Mouse (Mus musculus): ENCODE results near the gene Smg6. TPM values are rescaled to one million over a fixed set of nuclear protein-coding genes. Genes with fewer than 3 reads are reported as not detected.

Gene Smg6
- polyA plus RNA-seq, 1 experiment from 2014 or later = 11.3 TPM

GRCm38 (mm10) chr11:75183917-75184570 lies 258.4 kb downstream of the Smg6 start:
- ATAC-seq (replicated peaks; ENCODE audit: insufficient number of reproducible peaks, low FRiP score, low TSS enrichment) = no peak
- no peak overlapping the region for H3K9ac ChIP-seq (ENCODE audit: low read depth, low read length)
- no peak overlapping the region for H3K4me2 ChIP-seq
- 85% methylated on average over 2 of the region's 2 CpGs for WGBS (ENCODE audit: insufficient replicate concordance)
- H3K36me3 ChIP-seq (ENCODE audit: control insufficient read depth, insufficient read depth, low read length) = 0 out of 2 replicates have a peak, but pooled peaks cover 2% of the 10 kb centered on the region
- no peaks in the 10 kb centered on the region for H3K27me3 ChIP-seq (ENCODE audit: control insufficient read depth, insufficient read depth, low read length)
- H3K4me3 ChIP-seq (ENCODE audit: low read depth, low read length) = no peak overlapping the region
- H3K9me3 ChIP-seq (replicated peaks; ENCODE audit: control insufficient read depth, low read length) = no peaks in the 10 kb centered on the region
- H3K4me1 ChIP-seq (ENCODE audit: control insufficient read depth, insufficient read depth, low read length) = peaks cover 3% of the 10 kb centered on the region; the same call in 1 of the 2 replicates
- H3K27ac ChIP-seq (ENCODE audit: low read depth, low read length) = no peak overlapping the region

DNA sequence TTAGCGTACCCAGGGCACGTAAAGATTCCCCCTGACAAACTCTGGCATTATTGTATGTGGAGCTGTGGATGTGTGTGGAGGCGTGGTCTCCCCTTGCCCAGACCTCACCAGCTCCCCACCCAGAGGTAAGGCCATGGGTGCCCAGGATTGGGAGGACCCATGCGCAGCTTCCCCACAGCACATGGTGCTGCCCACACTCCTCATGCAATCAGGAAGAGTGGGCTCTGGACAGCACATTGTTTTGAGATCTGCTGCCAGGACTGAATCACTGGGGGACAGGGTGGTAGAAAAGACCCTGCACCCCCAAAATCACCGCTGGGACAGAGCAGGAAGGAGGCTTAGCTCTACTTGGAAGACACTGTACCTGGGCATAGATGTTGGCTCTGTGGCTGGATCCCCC lies 258.9 kb downstream of the Smg6 start:
- H3K27me3 ChIP-seq (ENCODE audit: control insufficient read depth, insufficient read depth, low read length) = no peaks in the 10 kb centered on the region
- H3K4me3 ChIP-seq (ENCODE audit: low read depth, low read length) = no peak overlapping the region
- H3K4me1 ChIP-seq (ENCODE audit: control insufficient read depth, insufficient read depth, low read length) = peaks cover 6% of the 10 kb centered on the region; the same call in 1 of the 2 replicates
- no peak overlapping the region for H3K9ac ChIP-seq (ENCODE audit: low read depth, low read length)
- ATAC-seq (replicated peaks; ENCODE audit: insufficient number of reproducible peaks, low FRiP score, low TSS enrichment) = no peak
- H3K27ac ChIP-seq (ENCODE audit: low read depth, low read length) = no peak overlapping the region
- H3K4me2 ChIP-seq = no peak overlapping the region
- WGBS (ENCODE audit: insufficient replicate concordance) = 90% methylated on average over 5 of the region's 5 CpGs
- no peaks in the 10 kb centered on the region for H3K9me3 ChIP-seq (replicated peaks; ENCODE audit: control insufficient read depth, low read length)
- 0 out of 2 replicates have a peak, but pooled peaks cover 2% of the 10 kb centered on the region for H3K36me3 ChIP-seq (ENCODE audit: control insufficient read depth, insufficient read depth, low read length)

DNA sequence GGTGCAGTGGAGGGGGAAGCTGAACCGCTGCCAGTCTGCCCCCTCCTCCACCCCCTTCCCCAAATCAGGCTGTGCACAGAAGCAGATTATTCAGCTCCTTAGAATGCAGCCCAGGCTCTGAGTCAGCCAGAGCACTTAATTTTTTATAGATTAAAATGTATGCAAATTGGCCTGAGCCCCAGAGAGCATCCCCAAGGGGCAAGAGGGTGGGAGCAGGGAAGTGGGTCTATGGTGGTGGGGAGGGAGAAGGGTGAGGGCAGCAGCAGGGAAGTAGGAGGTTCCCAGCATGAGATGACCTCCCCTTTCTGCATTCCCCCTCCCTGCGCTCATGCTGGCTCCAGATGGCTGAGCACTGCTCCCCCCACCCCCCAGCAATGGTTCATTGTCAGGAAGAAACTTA lies 259.4 kb downstream of the Smg6 start:
- no peak for ATAC-seq (replicated peaks; ENCODE audit: insufficient number of reproducible peaks, low FRiP score, low TSS enrichment)
- H3K27me3 ChIP-seq (ENCODE audit: control insufficient read depth, insufficient read depth, low read length) = no peaks in the 10 kb centered on the region
- no peak overlapping the region for H3K4me3 ChIP-seq (ENCODE audit: low read depth, low read length)
- no peaks in the 10 kb centered on the region for H3K9me3 ChIP-seq (replicated peaks; ENCODE audit: control insufficient read depth, low read length)
- H3K27ac ChIP-seq (ENCODE audit: low read depth, low read length) = no peak overlapping the region
- 60% methylated on average over 2 of the region's 2 CpGs for WGBS (ENCODE audit: insufficient replicate concordance)
- peaks cover 7% of the 10 kb centered on the region; the same call in 1 of the 2 replicates for H3K4me1 ChIP-seq (ENCODE audit: control insufficient read depth, insufficient read depth, low read length)
- H3K4me2 ChIP-seq = no peak overlapping the region
- 0 out of 2 replicates have a peak, but pooled peaks cover 2% of the 10 kb centered on the region for H3K36me3 ChIP-seq (ENCODE audit: control insufficient read depth, insufficient read depth, low read length)
- no peak overlapping the region for H3K9ac ChIP-seq (ENCODE audit: low read depth, low read length)

DNA sequence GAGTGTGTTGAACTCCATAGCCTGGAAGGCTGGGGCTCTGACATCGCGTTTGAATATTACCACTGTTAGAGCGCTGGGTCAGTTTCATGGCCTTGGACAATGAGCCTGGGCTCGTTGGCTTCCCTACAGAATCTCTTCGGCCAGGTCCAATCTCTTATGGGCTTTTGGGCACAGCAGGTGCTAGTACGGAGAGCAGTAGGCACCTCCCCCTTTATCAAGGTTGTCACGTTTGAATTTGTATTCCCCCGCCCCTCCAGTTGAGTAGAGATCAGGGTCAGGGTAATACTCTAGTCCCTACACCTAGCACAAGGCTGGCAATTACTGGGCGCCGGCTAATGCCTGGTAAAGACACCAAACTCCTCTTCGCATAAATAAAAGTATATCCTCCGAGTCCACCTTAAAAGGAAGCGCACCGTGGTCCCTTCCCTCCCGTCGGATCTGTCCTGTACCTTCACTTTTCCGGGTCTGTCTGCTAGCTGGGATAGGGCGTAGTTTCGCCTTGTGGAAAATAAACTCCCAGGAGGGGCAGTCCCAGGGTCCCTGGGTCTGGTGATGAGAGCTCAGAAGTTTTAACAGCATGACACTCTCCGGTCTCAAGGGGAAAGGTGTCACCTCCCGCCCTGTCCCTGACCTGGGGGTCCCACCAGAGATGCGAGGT lies 264.2 kb downstream of the Smg6 start:
- under 1% methylated on average over 22 of the region's 22 CpGs for WGBS (ENCODE audit: insufficient replicate concordance)
- H3K27me3 ChIP-seq (ENCODE audit: control insufficient read depth, insufficient read depth, low read length) = peaks cover 27% of the 10 kb centered on the region
- peak overlapping the region; percentile 82 for H3K9ac ChIP-seq (ENCODE audit: low read depth, low read length)
- peak overlapping the region; percentile 87 for H3K4me2 ChIP-seq
- no peaks in the 10 kb centered on the region for H3K36me3 ChIP-seq (ENCODE audit: control insufficient read depth, insufficient read depth, low read length)
- ATAC-seq (replicated peaks; ENCODE audit: insufficient number of reproducible peaks, low FRiP score, low TSS enrichment) = peak; percentile 24
- H3K4me1 ChIP-seq (ENCODE audit: control insufficient read depth, insufficient read depth, low read length) = peaks cover 29% of the 10 kb centered on the region
- H3K4me3 ChIP-seq (ENCODE audit: low read depth, low read length) = peak overlapping the region; percentile 87
- no peak overlapping the region for H3K27ac ChIP-seq (ENCODE audit: low read depth, low read length)
- H3K9me3 ChIP-seq (replicated peaks; ENCODE audit: control insufficient read depth, low read length) = no peaks in the 10 kb centered on the region

- H3K27me3 ChIP-seq (ENCODE audit: control insufficient read depth, insufficient read depth, low read length) = peaks cover 32% of the 10 kb centered on the region
- peak overlapping the region; percentile 41; the same call in 1 of the 2 replicates for H3K27ac ChIP-seq (ENCODE audit: low read depth, low read length)
- H3K4me3 ChIP-seq (ENCODE audit: low read depth, low read length) = peak overlapping the region; percentile 87
- WGBS (ENCODE audit: insufficient replicate concordance) = under 1% methylated on average over 24 of the region's 24 CpGs
- H3K36me3 ChIP-seq (ENCODE audit: control insufficient read depth, insufficient read depth, low read length) = no peaks in the 10 kb centered on the region
- peak overlapping the region; percentile 87 for H3K4me2 ChIP-seq
- ATAC-seq (replicated peaks; ENCODE audit: insufficient number of reproducible peaks, low FRiP score, low TSS enrichment) = peak; percentile 71
- H3K9me3 ChIP-seq (replicated peaks; ENCODE audit: control insufficient read depth, low read length) = no peaks in the 10 kb centered on the region
- peaks cover 34% of the 10 kb centered on the region for H3K4me1 ChIP-seq (ENCODE audit: control insufficient read depth, insufficient read depth, low read length)
- H3K9ac ChIP-seq (ENCODE audit: low read depth, low read length) = peak overlapping the region; percentile 82
Measured at GRCm38 (mm10) chr11:75190371-75190724, 264.7 kb downstream of the Smg6 start.

GRCm38 (mm10) chr11:75190905-75191441 lies 265.4 kb downstream of the Smg6 start, which contains the start of gene Dph1:
TSS of gene Dph1 (minus strand) at chr11:75191241.
- Histone ChIP-seq H3K9ac (ENCODE audit: low read depth, low read length) (peak within 1 kb of the TSS; percentile 82), H3K27ac (ENCODE audit: low read depth, low read length) (peak within 1 kb of the TSS; percentile 41; the same call in 1 of the 2 replicates), H3K4me1 (ENCODE audit: control insufficient read depth, insufficient read depth, low read length) (peaks cover 36% of the 10 kb centered on the region), H3K27me3 (ENCODE audit: control insufficient read depth, insufficient read depth, low read length) (peaks cover 39% of the 10 kb centered on the region), H3K36me3 (ENCODE audit: control insufficient read depth, insufficient read depth, low read length) (no peaks in the 10 kb centered on the region), H3K4me3 (ENCODE audit: low read depth, low read length) (peak within 1 kb of the TSS; percentile 87), H3K4me2 (peak within 1 kb of the TSS; percentile 87), H3K9me3 (replicated peaks; ENCODE audit: control insufficient read depth, low read length) (no peaks in the 10 kb centered on the region)
- ATAC-seq (replicated peaks; ENCODE audit: insufficient number of reproducible peaks, low FRiP score, low TSS enrichment) = no peak
- 52% methylated on average over 5 of the region's 5 CpGs for WGBS (ENCODE audit: insufficient replicate concordance)

DNA sequence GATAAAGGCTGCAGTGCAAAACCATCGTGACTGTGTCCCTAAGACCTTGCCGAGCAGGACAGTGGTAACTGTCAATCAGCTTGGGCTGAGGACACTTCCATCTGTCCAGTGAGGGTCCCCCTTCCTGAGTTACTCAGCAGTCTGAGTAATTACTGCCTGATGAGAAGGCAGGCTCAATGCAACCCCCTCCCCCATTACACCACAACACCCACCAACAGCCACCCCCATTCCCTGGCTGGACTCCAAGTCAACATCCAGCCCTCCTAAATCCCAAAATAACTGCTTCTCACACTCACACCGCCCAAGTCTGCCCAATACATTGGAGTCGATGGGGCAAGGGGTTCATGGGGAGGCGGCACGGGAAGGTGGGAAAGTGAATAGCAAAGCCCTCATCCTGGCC lies 266.2 kb downstream of the Smg6 start:
- Histone ChIP-seq H3K4me1 (ENCODE audit: control insufficient read depth, insufficient read depth, low read length) (peaks cover 38% of the 10 kb centered on the region), H3K36me3 (ENCODE audit: control insufficient read depth, insufficient read depth, low read length) (no peaks in the 10 kb centered on the region), H3K9me3 (replicated peaks; ENCODE audit: control insufficient read depth, low read length) (no peaks in the 10 kb centered on the region), H3K4me2 (no peak overlapping the region), H3K27ac (ENCODE audit: low read depth, low read length) (no peak overlapping the region), H3K27me3 (ENCODE audit: control insufficient read depth, insufficient read depth, low read length) (peaks cover 47% of the 10 kb centered on the region), H3K9ac (ENCODE audit: low read depth, low read length) (no peak overlapping the region), H3K4me3 (ENCODE audit: low read depth, low read length) (no peak overlapping the region)
- WGBS (ENCODE audit: insufficient replicate concordance) = 58% methylated on average over 6 of the region's 6 CpGs
- no peak for ATAC-seq (replicated peaks; ENCODE audit: insufficient number of reproducible peaks, low FRiP score, low TSS enrichment)

- Histone ChIP-seq H3K9me3 (replicated peaks; ENCODE audit: control insufficient read depth, low read length) (no peaks in the 10 kb centered on the region), H3K4me2 (peak overlapping the region; percentile 81), H3K27ac (ENCODE audit: low read depth, low read length) (peak overlapping the region; percentile 62), H3K9ac (ENCODE audit: low read depth, low read length) (peak overlapping the region; percentile 78), H3K4me3 (ENCODE audit: low read depth, low read length) (peak overlapping the region; percentile 51), H3K36me3 (ENCODE audit: control insufficient read depth, insufficient read depth, low read length) (no peaks in the 10 kb centered on the region), H3K4me1 (ENCODE audit: control insufficient read depth, insufficient read depth, low read length) (peaks cover 41% of the 10 kb centered on the region), H3K27me3 (ENCODE audit: control insufficient read depth, insufficient read depth, low read length) (peaks cover 53% of the 10 kb centered on the region)
- 24% methylated on average over 13 of the region's 13 CpGs for WGBS (ENCODE audit: insufficient replicate concordance)
- ATAC-seq (replicated peaks; ENCODE audit: insufficient number of reproducible peaks, low FRiP score, low TSS enrichment) = peak; percentile 36; the same call in 1 of the 2 replicates
Measured at GRCm38 (mm10) chr11:75192336-75193214, 267.0 kb downstream of the Smg6 start.

All from heart, embryonic 11.5 days (tissue).